Mouse (Mus musculus) neutrophil, adult 5-6 weeks (primary cell): Measurements from ENCODE around the gene Pink1. TPM values are rescaled to one million over a fixed set of nuclear protein-coding genes. Genes with fewer than 3 reads are reported as not detected.
A peak's percentile ranks its signal among the peaks of the same experiment; 100 is the strongest.

Experiments used
- ATAC-seq: fragments of 151-379, 151-347 bp; 2 replicates; pipeline ENCODE4 v1.8.0; 2017; ENCODE audit warnings: mild to moderate bottlenecking, moderate TSS enrichment; ENCODE audit not compliant: insufficient number of reproducible peaks, poor library complexity, low FRiP score, severe bottlenecking; ENCODE audit errors: extremely low read depth
- total RNA-seq: library from RNA; stranded (forward); fragments of 200-1000 nt; gene quantifications from 2 replicates; pipeline ENCODE4 v1.2.3, GENCODE M21; 2017

The Pink1 gene
- total RNA-seq, 1 experiment from 2014 or later: 68.0 TPM

DNA sequence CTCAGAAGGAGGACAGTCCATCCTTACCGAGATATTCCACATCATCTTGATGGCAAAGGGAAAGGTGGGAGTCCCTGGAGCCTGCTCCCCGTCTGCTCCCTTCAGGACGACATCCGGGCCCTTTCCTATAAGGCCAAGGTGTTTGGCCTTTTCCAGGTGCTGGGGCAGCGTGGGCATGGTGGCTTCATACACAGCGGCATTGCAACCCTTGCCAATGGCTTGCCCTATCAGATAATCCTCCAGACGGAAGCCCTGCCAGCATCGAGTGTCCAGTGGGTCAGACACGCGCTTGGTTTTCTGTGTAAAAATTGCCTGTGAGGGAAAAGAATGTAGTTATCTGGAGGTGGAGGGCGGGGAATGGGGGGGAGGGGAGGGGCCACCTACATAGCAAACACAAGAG is 5.4 kb downstream of the Pink1 start:
- ATAC-seq: no peak

DNA sequence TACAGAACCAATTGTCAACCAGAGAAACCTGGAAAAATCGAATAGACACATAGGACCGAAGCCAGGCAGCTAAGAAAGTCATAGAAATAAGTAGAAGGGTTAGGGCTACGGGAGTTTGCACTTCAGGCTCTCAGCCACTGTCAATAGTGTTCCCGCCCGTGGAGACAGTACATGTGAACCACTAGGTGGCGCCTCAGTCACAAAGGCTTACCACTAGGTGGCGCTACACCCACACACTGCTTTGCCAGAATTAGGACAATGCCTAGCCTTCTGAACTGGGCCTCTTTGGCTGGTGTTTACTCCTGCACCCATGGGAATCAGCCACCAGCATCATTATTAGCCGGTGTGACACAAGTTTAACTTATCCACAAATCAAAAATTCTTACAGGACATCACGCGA is 6.6 kb downstream of the Pink1 start:
- peak; percentile 78 for ATAC-seq

DNA sequence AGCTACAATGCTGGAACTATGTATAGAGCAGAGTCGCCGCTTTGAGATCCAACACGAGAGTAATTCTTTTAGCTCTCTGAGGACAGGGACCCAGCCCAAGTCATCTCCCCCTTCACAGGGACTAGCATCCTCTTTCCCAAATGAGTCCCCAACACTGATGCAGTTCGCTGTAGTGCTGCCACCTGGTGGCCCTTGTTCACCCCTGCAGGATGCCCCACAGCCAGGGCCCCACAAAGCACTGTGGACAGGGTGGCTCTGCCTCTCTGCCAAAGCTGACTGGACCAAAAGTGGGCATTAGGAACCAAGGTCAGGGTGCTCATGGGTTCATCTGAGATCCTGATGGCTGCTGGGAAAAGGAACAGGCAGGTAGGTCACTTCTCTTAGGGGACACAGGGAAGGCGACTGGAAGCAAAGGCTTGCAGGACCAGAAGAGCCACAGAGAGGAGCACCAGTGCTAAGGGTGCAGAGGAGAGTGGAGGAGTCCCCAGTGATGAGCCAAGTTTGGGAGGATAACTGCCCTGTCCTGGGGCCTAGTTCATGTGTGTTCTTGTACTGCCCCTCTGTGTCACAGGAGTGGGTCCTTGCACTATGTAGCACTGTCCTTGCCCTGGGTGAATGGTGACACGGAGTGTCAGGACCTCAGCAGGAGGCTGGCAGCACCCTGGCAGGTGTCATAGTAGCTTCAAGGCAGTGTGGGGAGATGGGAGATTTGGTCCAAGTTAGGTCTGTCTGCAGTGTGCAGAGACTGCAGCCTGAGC is 7.4 kb downstream of the Pink1 start:
- peak; percentile 34; the same call in 1 of the 2 replicates for ATAC-seq

DNA sequence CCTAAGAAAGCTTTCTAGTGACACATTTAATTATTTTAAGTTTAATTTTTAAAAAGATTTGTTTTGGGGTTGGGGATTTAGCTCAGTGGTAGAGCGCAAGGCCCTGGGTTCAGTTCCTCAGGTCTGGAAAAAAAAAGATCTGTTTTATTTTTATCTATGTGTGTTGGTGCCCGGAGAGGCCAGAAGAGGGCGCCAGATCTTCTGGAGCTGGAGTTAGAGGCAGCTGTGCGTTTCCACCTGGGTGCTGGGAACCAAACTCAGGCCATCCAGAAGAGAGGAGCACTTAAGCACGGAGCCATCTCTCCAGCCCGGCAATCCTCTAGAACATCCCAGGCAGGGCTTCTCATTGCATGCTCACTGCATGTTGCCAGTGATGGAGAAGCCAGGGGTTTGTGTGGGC is 9.7 kb downstream of the Pink1 start:
- ATAC-seq: no peak

DNA sequence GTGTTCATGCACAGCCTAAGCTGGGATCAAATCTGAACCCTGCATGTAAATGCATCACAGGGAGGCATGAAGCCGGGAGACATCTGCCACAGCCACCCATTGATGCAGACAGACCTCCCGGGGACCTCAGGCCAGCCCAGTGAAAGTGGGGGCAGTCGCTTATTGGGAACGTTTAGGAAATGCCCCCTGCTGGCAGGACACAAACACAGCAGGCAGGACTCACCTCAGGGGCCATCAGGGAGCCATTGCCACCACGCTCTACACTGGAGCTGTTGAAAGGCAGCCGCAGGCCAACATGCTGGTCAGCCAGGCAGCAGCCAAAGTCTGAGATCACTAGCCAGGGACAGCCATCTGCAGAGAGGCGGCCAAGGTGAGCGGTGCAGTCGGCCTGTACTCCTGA is 10.3 kb downstream of the Pink1 start:
- ATAC-seq: no peak

DNA sequence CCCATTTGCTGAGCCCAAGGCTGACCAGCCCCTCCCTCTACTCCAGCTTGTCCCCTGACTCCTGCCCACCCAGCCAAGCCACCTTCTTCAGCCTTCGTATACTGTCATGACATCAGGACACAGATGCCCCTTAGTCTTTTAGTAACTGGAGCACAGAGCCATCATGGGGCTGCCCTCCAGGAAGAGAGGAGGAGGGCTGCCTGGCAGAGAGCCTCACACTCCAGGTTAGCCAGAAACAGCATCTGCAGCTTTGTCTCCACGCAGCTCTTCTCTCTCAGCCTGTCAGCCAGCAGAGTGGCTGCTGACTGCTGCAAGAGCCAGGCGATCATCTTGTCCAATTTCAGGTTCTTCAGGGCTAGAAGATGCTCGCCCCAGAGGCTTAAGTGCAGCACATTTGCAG is 12.3 kb downstream of the Pink1 start:
- ATAC-seq: no peak

DNA sequence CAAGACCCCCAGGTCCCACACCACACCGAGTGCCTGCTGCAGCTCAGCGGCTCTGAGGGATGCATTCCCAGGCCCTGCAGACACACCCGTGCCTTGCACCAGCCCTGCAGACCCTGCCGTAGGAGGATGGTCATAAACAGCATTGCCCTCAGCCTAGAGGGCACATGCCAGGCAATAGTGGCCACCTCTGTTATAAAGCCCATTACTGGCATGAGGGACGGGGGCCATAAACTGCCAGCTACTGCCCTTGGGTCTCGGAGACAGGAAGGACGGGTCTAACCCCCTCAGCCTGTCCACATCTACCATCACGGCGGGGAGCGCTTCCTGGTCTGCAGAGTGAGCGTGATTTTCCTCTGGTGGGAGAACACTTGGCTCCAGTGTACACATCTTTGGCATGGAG is 13.1 kb downstream of the Pink1 start:
- no peak for ATAC-seq

DNA sequence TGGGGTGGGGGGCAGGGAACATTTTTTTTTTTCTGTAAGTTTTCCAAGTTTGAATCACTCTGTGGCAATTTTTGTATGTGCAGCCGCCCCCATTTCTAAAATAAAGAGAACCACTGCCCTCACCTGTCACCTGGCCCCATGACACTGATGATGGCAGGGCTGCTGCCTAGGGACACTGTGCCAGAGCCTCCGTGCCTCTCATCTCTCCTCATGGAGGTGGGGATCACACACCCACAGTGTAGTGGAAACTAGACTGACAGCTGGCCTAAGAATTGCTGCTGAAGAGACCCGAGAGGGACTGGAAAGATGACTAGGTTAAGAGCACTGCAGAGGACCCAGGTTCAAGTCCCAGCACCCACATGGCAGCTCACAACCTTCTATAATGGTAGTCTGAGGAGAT is 14.0 kb downstream of the Pink1 start:
- ATAC-seq: no peak

DNA sequence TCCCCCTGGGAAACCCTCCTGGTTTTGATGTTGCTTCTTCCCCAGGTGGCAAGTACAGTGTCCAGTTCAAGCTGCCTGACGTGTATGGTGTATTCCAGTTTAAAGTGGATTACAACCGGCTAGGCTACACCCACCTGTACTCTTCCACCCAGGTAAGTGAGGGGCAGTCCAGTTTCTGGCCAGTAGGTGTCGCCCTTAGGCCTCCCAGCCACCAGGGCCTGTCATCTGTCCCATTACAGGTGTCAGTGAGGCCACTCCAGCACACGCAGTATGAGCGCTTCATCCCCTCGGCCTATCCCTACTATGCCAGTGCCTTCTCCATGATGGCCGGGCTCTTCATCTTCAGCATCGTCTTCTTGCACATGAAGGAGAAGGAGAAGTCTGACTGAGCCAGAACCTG is 14.5 kb downstream of the Pink1 start:
- peak; percentile 45; the same call in 1 of the 2 replicates for ATAC-seq

DNA sequence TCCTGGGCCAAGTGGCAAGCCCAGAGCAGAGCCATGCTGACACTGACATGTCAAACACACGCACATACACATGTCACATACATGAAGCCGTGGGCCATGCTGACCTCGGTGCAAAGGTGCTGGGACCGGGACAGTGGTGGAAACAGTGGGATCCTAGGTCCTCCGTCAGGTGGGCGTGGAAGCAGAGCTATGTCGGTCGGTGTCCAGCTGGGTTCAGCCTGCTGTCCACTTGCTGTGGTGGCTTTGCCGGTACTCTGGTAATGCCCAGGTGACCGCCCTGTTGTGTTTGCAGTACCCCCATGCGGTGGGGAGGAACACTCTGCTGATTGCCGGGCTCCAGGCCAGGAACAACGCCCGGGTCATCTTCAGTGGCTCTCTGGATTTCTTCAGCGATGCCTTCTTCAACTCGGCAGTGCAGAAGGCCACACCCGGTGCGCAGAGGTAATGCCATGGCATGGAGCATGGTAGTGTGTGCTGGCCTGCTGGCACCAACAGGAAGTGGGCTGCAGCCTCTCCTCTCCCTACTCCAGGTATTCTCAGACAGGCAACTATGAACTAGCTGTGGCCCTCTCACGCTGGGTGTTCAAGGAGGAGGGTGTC is 15.7 kb downstream of the Pink1 start:
- ATAC-seq: no peak

DNA sequence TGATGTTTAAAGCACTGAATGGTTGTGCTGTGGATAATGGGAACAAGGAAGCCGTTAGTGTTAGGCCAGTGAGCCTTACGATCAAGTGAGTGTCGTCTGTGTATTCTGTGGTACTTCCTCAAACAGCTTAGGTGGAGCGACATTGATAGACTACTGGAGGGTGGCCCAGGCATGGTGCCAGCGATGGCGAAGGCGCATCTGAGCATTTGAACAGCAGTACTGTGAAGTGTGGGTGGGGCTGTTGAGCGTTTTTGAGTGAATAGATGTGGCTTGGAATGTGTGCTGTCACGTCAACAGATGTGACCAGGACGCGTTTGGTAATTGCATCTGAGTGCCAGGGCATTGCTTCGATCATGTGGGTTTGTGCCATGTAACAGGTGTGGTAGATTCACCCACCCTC is 18.4 kb downstream of the Pink1 start:
- no peak for ATAC-seq

DNA sequence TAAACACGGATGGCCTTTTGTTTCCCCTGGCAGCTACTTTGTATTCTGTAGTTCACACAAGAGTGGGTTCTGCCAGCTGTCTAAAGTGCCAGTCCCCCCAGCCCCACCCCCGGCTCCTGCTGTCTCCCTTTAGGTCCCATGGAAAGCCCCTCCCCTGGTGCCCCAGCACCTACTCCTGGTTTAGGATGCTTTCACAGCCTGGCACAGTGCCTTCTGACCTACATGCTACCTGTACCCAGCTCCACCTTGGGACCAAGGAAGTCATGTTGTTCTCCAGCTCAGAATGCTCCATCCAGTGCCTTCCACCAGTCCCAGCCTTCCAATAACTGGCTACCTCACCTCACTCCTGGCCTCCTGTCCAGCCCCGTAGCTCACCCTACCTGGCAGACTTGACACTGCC is 19.1 kb downstream of the Pink1 start:
- no peak for ATAC-seq

DNA sequence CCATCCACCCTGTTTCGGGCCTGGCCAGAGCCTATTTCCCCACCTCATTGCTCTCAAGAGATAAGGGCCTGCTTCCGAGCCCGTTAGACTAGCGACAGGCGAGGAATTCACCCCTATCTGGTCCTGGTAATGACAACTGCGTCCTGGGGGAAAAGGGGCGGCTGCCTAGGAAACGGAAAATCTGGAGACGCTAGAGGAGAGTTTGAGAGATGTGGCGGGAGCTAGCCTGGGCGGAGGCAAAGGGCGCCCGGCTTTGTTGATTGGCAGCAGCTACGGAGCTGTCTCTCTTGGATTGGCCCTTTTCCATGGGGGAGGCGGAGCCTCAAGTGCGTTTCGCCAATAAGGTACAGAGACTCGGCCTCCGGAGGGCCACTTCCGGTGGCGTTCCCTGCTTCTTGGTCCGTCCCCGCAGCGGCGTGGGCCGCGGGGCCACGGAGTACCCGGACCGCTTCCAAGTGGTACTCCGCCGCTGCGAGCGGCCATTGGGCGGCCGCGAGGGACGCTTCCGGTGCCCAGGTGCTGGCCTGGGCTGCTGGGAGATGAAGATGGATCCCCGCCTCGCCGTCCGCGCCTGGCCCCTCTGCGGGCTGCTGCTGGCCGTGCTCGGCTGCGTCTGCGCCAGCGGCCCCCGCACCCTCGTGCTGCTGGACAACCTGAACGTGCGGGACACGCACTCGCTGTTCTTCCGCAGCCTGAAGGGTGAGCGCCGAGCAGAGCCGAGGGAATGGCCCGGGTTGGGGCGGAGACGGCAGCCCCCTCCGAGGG is 21.6 kb downstream of the Pink1 start, which contains the start of gene Ddost:
Gene Ddost (plus strand): TSS at position 391 of the 765 bp plus-strand sequence.
- peak; percentile 96 for ATAC-seq

DNA sequence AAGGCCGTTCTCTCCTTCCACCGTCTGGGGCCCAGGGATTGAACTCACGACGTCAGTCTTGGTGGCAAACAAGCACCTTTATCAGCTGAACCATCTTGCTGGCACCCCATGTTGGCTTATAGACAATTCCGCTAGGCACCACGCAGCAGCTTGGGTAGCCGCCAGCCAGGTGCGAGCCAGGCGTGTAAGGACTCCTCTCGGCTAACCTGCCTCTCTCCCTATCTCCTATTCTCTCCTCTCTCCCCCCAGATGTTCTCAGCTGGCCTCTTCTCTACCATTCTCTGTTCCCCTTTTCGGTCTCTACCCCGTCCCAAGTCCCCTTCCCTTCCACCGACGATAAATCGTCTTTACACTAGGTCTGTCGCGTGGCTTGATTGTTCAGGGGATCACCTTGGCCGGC is 22.4 kb downstream of the Pink1 start:
- ATAC-seq: no peak

DNA sequence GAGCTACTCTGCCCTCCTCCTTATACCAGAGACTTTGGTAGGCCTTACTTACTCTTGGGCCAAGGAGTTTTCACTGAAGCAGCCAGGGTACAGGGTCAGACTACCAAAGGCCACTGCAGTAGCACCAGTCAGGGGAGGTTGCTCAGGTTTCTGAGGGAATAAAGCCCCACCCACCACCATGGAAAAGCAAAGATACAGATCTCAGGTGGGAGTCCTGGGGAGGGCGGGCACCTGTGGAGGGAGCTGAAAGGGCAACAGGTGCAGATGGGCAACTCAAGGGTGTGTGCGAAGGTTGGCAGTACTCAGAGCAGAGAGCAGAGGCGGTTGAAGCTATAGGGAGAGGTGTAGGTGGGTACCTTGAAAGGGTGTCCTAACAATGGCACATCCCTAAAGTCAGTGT is 23.1 kb downstream of the Pink1 start:
- ATAC-seq: no peak

DNA sequence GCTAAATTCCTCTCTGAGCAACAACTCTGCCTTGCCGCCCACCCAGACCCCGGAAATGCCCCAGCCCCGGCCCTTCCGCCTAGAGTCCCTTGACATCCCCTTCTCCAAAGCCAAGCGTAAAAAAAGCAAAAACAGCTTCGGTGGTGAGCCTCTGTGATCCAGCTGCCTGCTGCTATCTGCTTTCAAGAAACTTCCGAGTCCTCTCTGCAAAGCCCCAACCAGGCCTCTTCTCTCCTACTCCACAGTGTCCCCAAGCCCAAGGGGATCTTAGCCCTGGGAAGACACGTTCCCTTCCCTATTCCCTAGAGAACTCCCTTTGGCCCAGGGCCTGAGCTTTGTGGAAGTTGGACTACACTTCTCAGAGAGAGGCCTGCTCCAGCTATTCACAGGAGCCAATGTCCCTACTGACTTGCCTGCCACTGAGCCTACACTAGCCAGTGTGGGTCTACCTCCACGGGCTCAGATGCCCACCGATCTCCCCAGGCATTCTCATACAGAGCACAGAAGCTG is 24.8 kb downstream of the Pink1 start:
- ATAC-seq: no peak

DNA sequence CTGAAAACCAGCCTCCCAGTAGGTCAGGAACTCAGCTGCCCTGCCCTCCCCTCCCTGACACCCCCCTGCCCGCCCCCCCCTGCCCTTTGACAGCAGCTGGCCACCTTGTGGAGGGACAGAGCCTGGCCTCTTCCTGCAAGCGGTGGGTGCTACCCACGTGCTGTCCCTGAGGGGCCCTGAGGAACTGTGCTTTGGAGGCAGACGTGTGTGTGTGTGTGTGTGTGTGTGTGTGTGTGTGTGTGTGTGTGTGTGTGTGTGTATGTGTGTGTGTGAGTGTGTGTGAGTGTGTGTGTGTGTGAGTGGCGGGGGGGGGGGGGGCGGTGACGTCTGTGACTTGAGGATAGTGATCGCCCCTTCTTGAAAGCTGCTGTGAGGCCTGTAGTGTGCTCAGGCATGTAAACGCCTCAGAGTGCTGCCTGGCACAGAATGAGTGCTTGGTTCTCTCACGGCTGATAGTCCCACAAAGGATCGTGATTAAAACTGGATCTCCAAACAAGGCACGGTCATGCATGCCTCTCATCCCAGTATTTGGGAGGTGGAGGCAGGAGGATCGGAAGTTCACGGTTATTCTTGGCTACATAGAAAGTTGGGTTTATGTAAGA is 32.1 kb downstream of the Pink1 start:
- no peak for ATAC-seq

DNA sequence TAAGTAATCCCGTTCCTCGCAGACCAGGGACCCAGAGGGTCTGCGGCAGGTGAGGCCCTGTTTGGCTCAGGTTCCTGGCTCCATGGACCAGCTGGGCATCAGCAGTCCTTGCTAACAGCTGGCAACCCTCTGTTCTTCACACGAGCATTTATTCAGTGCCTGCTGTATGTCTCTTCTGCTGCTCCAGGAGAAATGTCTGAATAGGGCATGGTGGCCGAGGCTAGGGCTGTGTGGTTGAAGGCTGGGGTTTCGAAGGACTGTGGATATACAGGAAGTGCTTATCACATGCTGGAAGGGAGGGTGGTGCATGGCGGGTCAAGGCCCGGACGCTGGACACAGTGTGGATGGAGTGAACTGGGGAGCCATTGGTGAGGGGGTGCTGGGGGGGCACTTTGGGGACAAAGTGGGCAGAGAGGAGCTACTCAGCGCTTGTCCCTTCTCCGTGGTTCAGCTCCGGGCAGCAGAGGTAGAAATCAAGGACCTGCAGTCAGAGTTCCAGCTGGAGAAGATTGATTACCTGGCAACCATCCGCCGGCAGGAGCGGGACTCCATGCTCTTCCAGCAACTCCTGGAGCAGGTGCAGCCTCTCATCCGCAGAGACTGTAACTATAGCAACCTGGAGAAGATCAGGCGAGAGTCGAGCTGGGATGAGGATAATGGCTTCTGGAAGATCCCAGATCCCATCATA is 32.7 kb downstream of the Pink1 start:
- ATAC-seq: no peak

DNA sequence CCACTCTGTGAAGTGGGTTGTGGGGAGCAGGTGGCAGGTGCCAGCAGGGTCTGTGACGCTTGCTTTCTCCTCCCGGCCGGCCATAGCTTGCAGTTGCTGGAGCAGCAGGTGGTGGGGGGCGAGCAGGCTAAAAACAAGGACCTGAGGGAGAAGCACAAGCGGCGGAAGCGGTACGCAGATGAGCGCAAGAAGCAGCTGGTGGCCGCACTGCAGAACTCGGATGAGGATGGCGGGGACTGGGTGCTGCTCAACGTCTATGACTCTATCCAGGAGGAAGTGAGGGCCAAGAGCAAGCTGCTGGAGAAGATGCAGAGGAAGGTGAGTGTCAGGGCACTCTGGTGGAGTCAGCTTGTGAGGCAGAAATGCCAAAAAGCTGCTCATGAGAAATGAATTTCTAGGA is 34.1 kb downstream of the Pink1 start:
- no peak for ATAC-seq
